Mouse (Mus musculus) heart, postnatal 0 days (tissue): ENCODE measurements around the gene Myo5a.

Source experiments
- CTCF ChIP-seq: IDR thresholded peaks from 2 replicates; pipeline ENCODE4 v1.5.1; 2016; ENCODE audit warnings: antibody characterized with exemption, control low read depth, low read depth
- EP300 ChIP-seq: IDR thresholded peaks from 2 replicates; pipeline ENCODE4 v1.6.1; 2016; ENCODE audit warnings: antibody characterized with exemption, low read depth

DNA sequence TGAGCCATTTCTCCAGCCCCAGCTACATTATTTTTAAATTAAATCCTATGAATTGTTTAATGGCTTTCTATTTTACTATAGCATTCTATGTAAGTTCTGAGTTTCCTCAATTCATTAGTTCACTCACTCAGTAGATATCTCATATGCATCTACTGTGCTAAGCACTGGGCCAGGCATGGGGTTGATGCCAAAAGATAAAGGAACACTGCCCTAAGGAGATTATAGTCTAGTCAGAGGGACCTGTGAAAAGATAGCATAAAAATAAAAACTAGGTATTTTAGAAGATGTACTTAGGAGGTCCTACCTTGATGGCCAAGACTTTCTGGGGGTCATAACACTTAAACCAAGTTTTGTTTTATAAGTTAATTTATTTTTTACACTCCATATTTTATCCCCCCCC, 31.3 kb downstream of the Myo5a start:
- TF ChIP-seq CTCF (no peak), EP300 (no peak)
